Mouse (Mus musculus) midbrain, embryonic 11.5 days (tissue): ENCODE data around the gene Plscr3. TPM values are rescaled to one million over a fixed set of nuclear protein-coding genes. Genes with fewer than 3 reads are reported as not detected.
"Not testable (repeated sequence)": the region's sequence is repeated elsewhere in the genome, so short reads cannot be mapped to it uniquely, and the experiment has no call there.

Experiments
- ATAC-seq: fragments of 200-750 bp; cut with Nextera tagmentation; 2 replicates; pipeline ENCODE4 v1.8.0; 2017; ENCODE audit warnings: moderate TSS enrichment, moderate library complexity; ENCODE audit not compliant: low FRiP score
- DNase-seq: peaks from one replicate; pipeline ENCODE4 v3.0.0; 2015; ENCODE audit warnings: low spot score; ENCODE audit errors: missing footprints
- H3K27ac ChIP-seq: fragments of 300-500 bp; sonication (generic); 2 replicates; pipeline ENCODE4 v1.5.1; 2014; ENCODE audit warnings: low read depth, low read length
- H3K27me3 ChIP-seq: fragments of 300-500 bp; sonication (generic); 2 replicates; pipeline ENCODE4 v1.6.1; 2014; ENCODE audit warnings: mild to moderate bottlenecking, low read length, moderate library complexity, mixed read lengths; ENCODE audit not compliant: control insufficient read depth, insufficient read depth
- H3K36me3 ChIP-seq: fragments of 300-500 bp; sonication (generic); 2 replicates; pipeline ENCODE4 v1.6.1; 2014; ENCODE audit warnings: mild to moderate bottlenecking, low read length, moderate library complexity, mixed read lengths; ENCODE audit not compliant: control insufficient read depth, insufficient read depth
- H3K4me1 ChIP-seq: fragments of 300-500 bp; sonication (generic); 2 replicates; pipeline ENCODE4 v1.6.1; 2014; ENCODE audit warnings: low read length; ENCODE audit not compliant: control insufficient read depth, insufficient read depth
- H3K4me2 ChIP-seq: fragments of 300-500 bp; sonication (generic); 2 replicates; pipeline ENCODE4 v1.6.1; 2014; ENCODE audit warnings: mild to moderate bottlenecking, moderate library complexity
- H3K4me3 ChIP-seq: fragments of 300-500 bp; sonication (generic); 2 replicates; pipeline ENCODE4 v1.5.1; 2014; ENCODE audit warnings: low read depth, low read length
- H3K9ac ChIP-seq: fragments of 300-500 bp; sonication (generic); 2 replicates; pipeline ENCODE4 v1.6.1; 2014; ENCODE audit warnings: low read length
- H3K9me3 ChIP-seq: fragments of 300-500 bp; sonication (generic); 2 replicates; pipeline ENCODE4 v1.6.1; 2016; ENCODE audit warnings: low read length; ENCODE audit not compliant: control insufficient read depth
- WGBS: fragments of 180-500 bp; shearing (Covaris S2); extraction: QIAGEN DNeasy Blood & Tissue Kit; methylation state at CpG from one replicate; pipeline ENCODE4 v1.1.7; 2014; 5-methylcytosine and 5-hydroxymethylcytosine counted together
- polyA plus RNA-seq: library from polyadenylated mRNA; unstranded; fragments of >200 nt; fragmentation: Nextera tagmentation; extraction: Ambion mirVana; gene quantifications from 2 replicates; pipeline ENCODE4 v1.2.1, GENCODE M21; 2014

The Plscr3 gene
- polyA plus RNA-seq, 1 experiment from 2014 or later, result 65.3 TPM

DNA sequence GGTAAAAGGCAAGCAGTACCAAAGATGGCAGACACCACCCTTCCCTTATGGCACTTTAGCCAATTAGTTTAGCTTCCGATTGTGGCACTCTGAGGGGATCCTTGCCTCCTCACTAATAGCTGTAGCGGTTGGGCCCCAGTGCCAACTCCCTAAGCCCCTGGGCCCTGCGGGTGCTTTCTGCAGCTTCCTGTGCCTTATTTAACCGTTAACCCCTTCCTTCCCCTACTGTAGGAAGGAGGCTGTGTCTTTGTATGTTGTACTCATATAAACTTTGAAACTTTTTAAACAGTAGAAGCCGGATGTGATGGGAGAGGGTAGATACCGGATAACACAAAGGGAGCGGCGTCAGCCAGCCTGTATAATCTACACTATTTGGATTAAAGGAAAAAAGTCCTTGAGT, 4.6 kb downstream of the Plscr3 start:
- H3K4me2 ChIP-seq, result no peak overlapping the region
- H3K4me3 ChIP-seq, result no peak overlapping the region
- H3K27ac ChIP-seq, result no peak overlapping the region
- H3K9ac ChIP-seq, result no peak overlapping the region
- peaks cover 2% of the 10 kb centered on the region; the same call in 1 of the 2 replicates for H3K27me3 ChIP-seq
- WGBS, result 80% methylated on average over 8 of the region's 8 CpGs
- H3K4me1 ChIP-seq, result peaks cover 10% of the 10 kb centered on the region; the same call in 1 of the 2 replicates
- DNase-seq (no peak), ATAC-seq (no peak)
- H3K36me3 ChIP-seq, result peaks cover 2% of the 10 kb centered on the region; the same call in 1 of the 2 replicates
- H3K9me3 ChIP-seq, result no peaks in the 10 kb centered on the region

DNA sequence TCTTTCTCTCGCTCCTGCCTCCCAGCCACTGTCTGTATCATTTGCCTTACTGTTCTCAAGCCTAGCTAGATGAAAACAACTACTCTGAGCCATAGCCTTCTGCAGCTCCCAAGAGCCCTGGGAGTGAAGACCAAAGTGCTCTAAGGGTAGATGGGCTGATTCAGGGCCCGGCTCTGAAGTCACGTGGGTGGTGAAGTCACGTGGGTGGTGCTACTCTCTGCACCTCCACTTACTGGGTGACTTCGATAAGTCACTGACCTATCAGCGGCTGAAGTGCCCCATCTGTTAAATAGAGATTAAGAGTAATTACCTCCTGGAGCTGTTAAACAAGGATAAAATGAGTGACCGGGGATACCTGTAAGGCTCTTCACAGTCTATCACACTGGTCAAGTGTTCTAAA, 7.8 kb downstream of the Plscr3 start:
- no peak overlapping the region for H3K27ac ChIP-seq
- peaks cover 13% of the 10 kb centered on the region for H3K27me3 ChIP-seq
- no peaks in the 10 kb centered on the region for H3K9me3 ChIP-seq
- WGBS, result 81% methylated on average over 7 of the region's 7 CpGs
- DNase-seq (no peak), ATAC-seq (no peak)
- no peak overlapping the region for H3K9ac ChIP-seq
- H3K4me3 ChIP-seq, result no peak overlapping the region
- H3K4me1 ChIP-seq, result no peaks in the 10 kb centered on the region
- peaks cover 2% of the 10 kb centered on the region; the same call in 1 of the 2 replicates for H3K36me3 ChIP-seq
- no peak overlapping the region for H3K4me2 ChIP-seq

DNA sequence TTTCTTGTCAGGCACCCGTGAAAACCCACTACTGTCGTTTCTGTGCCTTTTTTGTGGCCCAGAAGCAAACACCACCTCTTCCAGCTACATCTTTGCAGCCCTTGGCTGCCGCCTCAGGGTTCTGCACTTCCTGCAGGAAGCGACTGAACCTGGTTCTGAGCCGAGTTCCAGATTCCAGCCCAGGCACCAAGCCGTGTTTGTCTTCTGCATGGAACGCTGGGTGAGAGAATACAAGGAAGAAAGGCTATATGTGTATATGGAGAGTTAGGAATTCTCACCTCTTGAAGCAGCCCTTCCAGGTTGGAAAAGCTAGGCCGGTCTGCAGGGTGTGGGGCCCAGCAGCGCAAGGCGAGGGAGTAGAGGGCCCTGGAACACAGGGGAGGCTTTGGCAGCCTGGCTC, 8.5 kb downstream of the Plscr3 start:
- Histone ChIP-seq H3K36me3 (peaks cover 2% of the 10 kb centered on the region; the same call in 1 of the 2 replicates), H3K4me1 (no peaks in the 10 kb centered on the region), H3K27ac (no peak overlapping the region), H3K27me3 (peaks cover 13% of the 10 kb centered on the region), H3K4me2 (no peak overlapping the region), H3K9me3 (no peaks in the 10 kb centered on the region), H3K9ac (no peak overlapping the region), H3K4me3 (no peak overlapping the region)
- 85% methylated on average over 10 of the region's 10 CpGs for WGBS
- no peak for DNase-seq
- ATAC-seq, result no peak

DNA sequence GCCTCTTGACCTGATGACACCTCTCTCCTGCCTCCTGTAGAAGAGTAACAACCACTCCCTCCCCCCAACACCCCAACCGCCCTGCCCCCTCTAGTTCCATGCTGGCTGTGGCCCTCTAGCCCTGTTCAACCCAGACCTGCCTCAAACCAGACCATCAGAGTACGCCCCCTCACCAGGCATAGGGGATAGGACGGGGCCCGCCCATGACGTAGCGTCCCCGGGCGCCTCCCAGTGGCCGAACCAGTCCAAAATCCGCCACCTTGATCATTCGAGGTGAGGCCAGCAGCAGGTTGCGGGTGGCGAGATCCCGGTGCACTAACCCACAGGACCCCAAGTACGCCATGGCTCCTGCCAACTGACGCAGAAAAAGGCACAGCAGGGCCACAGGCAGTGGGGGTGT, 9.2 kb downstream of the Plscr3 start:
- Histone ChIP-seq H3K27me3 (peaks cover 13% of the 10 kb centered on the region), H3K9ac (no peak overlapping the region), H3K9me3 (no peaks in the 10 kb centered on the region), H3K4me2 (no peak overlapping the region), H3K4me1 (no peaks in the 10 kb centered on the region), H3K36me3 (peaks cover 1% of the 10 kb centered on the region; the same call in 1 of the 2 replicates), H3K4me3 (no peak overlapping the region), H3K27ac (no peak overlapping the region)
- peak; percentile 48 for ATAC-seq
- peak; percentile 82 for DNase-seq
- WGBS, result 24% methylated on average over 16 of the region's 16 CpGs

DNA sequence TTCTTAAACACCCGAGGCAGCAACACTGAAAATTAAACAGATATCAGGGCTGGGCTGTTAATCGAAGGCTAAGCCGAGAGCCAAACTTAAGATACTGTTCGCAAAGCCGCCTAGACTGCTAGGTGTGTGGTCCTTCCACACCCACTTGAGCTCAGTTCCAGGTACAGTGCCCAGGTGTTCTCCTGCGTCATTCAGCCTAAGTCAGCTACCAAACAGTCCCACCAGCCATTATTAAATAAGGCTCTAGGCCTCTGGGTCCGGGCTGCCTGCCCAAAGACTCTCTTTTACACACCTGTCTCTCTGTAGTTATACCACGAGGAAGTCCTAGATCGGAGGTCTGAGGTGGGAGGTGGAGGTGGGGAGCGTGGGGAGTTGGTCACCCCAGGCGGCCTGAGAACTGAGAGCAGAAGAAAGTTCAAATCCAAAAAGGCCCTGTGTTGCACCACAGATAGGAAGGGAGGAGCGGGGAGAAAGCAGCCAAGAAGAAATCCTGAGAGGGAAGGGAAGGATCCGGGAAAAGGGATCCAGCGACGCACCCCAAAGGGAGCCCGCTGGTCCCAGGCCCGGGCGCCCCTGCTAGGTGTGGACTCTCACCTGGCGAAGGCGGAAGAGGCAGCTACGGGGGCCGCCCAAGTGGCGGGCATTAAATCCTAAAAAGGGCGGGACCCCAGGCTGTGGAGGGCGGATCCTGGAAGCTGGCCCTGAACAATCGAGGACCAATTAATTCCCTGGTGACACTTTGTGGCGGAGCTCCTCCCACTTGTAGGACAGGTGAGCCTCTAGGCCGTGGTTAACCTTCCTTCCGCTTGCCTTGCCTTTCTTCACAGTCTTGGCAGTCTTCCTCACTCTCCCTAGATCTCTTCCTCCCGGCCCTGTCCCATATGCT, 12.2 kb downstream of the Plscr3 start, which contains the start of gene Tnk1:
Gene Tnk1, minus strand, starts transcription at position 618 of the 886 bp plus-strand sequence.
- H3K27ac ChIP-seq, result no peak within 1 kb of the TSS
- no peaks in the 10 kb centered on the region for H3K4me1 ChIP-seq
- WGBS, result 22% methylated on average over 30 of the region's 30 CpGs
- H3K9me3 ChIP-seq, result no peaks in the 10 kb centered on the region
- no peak within 1 kb of the TSS for H3K4me3 ChIP-seq
- H3K9ac ChIP-seq, result no peak within 1 kb of the TSS
- no peak for DNase-seq
- no peak within 1 kb of the TSS for H3K4me2 ChIP-seq
- no peak for ATAC-seq
- H3K36me3 ChIP-seq, result no peaks in the 10 kb centered on the region
- peaks cover 13% of the 10 kb centered on the region for H3K27me3 ChIP-seq

DNA sequence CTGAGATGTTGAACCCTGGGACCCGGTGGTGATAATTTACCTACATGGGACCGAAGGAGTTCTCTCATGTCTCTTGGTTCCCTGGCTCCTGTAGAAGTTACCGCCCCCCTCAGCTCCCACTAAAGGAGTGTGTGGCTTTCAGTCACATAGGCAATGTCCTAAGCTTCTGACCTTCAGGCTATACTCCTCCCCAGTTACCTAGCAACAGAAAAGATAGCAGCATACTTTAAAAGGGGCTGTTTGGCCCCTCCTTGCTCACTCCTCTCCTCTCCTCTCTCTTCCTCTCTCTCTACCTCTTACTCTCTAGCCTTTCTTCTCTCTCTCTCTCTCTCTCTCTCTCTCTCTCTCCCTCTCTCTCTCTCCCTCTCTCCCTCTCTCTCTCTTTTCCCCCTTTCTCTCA, 17.6 kb downstream of the Plscr3 start:
- H3K4me3 ChIP-seq, H3K9ac ChIP-seq, H3K27me3 ChIP-seq, H3K9me3 ChIP-seq, H3K27ac ChIP-seq, H3K4me1 ChIP-seq, H3K36me3 ChIP-seq, DNase-seq, ATAC-seq, H3K4me2 ChIP-seq: not testable (repeated sequence)
- 86% methylated on average over 3 of the region's 3 CpGs for WGBS

DNA sequence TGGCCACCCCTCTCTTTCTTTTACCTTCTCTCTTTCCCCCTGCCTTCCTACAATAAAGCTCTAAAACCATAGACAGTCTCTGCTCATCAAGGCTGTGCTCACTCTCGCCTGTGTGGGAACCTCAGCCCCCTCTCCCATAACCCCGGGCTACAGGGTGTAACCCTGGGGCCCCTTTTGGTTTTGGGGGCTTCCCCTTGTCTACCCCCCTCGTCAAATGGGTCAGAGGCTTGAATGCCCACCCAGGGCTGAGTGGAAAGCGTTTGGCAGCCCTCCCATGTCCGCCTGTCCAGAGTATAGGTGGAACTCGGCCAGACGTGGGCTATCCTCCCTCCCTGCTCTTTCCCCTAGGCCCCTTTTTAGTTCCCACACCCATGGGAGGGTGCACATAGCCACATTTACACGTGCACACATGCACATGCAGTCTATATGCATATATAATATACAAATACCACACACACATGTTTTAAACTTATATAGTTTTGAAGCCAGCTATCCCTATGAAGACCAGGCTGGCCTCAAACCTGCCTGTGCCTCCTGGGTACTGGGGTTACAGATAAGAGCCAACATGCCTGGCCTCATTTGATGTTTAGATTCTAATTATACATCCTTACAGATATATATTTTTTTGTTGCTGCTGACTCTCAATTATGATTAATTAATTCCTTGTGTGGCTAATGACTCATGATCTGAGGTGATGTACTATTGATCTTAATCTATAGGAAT, 18.1 kb downstream of the Plscr3 start:
- ATAC-seq (no peak), DNase-seq (no peak)
- H3K9me3 ChIP-seq, result no peaks in the 10 kb centered on the region
- no peak overlapping the region for H3K4me3 ChIP-seq
- no peak overlapping the region for H3K9ac ChIP-seq
- no peak overlapping the region for H3K4me2 ChIP-seq
- no peaks in the 10 kb centered on the region for H3K27me3 ChIP-seq
- 63% methylated on average over 8 of the region's 8 CpGs for WGBS
- no peak overlapping the region for H3K27ac ChIP-seq
- no peaks in the 10 kb centered on the region for H3K36me3 ChIP-seq
- H3K4me1 ChIP-seq, result no peaks in the 10 kb centered on the region

DNA sequence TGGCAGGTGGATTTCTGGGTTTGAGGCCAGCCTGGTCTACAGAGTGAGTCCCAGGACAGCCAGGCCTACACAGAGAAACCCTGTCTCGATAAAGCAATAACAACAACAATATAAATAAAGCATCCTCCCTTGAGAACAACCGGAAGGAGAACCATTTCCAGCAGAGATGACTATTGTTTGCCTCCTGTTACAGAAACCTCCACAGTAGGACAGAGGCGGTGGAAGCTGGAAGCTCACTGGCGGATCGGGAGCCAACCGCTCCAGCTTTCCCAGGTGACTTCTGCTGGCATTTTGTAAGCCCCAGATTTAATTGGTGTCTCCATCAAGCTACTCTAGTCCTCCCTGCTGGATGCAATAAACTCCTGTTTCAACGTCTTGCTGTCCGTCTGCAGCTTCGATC, 19.4 kb downstream of the Plscr3 start:
- no peak overlapping the region for H3K4me2 ChIP-seq
- ATAC-seq (no peak), DNase-seq (no peak)
- no peaks in the 10 kb centered on the region for H3K4me1 ChIP-seq
- no peaks in the 10 kb centered on the region for H3K27me3 ChIP-seq
- H3K36me3 ChIP-seq, result no peaks in the 10 kb centered on the region
- no peak overlapping the region for H3K4me3 ChIP-seq
- H3K9me3 ChIP-seq, result no peaks in the 10 kb centered on the region
- WGBS, result 85% methylated on average over 9 of the region's 9 CpGs
- H3K9ac ChIP-seq, result no peak overlapping the region
- no peak overlapping the region for H3K27ac ChIP-seq

DNA sequence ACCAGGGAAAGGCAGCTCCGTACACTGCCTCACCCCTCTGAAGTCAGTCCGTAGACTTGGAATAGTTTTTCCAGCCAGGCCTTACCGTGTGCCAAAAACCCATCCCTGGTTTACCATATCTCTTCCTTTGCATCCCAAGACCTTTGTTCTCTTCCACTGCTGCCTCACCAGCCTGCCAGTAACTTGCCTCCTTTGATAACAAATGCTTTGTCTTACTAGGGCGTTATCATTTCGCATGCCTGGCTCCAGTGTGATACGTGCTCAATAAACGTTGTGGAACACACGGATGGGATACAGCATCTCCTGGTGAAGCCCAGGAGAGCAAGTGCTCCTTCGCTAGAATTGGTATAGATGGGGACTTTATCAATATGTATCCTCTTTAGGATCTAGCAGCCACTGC, 21.2 kb downstream of the Plscr3 start:
- no peaks in the 10 kb centered on the region for H3K36me3 ChIP-seq
- no peaks in the 10 kb centered on the region for H3K9me3 ChIP-seq
- no peak for DNase-seq
- no peaks in the 10 kb centered on the region for H3K27me3 ChIP-seq
- H3K27ac ChIP-seq, result no peak overlapping the region
- no peaks in the 10 kb centered on the region for H3K4me1 ChIP-seq
- WGBS, result 70% methylated on average over 9 of the region's 9 CpGs
- ATAC-seq, result no peak
- H3K9ac ChIP-seq, result no peak overlapping the region
- H3K4me3 ChIP-seq, result no peak overlapping the region
- H3K4me2 ChIP-seq, result no peak overlapping the region
